Mouse (Mus musculus) T-helper 1 cell (primary cell): ENCODE data around the gene Snapin.

Experiments used
- in situ Hi-C: fragments of 300-600 bp; cut with MboI, MseI; formaldehyde crosslinking; loops from one replicate; pipeline ENCODE4 v1.15.1; 2025; ENCODE audit warnings: high pct_unique_total_duplicates

Gene Snapin

DNA sequence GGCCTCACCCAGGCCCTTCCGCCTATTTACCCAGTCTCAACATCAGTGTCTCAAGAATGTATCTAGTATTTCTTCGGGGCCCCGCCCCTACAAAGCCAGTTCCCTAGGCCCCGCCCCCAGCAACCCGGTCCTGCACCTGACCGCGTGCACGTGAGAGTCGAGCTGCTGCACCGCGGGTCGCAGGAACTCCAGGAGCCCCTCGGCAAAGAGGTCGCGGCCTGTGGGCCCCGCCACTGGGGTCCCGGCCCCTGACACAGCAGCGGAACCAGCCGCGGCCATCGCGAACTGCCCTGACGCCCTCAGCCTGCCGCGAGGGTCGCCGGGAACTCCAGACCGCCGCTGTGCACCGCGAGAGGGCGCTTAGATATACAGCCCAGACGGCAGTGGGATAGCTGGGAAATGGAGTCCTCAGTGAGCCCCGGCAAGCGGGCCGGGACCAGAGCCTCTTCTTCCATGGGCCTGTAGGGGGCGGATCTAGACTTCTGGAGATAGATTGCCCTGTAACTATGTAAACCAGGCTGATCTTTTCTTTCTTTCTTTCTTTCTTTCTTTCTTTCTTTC, at the start of gene Snapin:
Snapin (minus strand) TSS at position 338 of the 561 bp plus-strand sequence.
- in situ Hi-C loops, result loop anchor here (5.0 kb wide), 1 partner anchor 478 kb away; no protein-coding TSS in a partner anchor

DNA sequence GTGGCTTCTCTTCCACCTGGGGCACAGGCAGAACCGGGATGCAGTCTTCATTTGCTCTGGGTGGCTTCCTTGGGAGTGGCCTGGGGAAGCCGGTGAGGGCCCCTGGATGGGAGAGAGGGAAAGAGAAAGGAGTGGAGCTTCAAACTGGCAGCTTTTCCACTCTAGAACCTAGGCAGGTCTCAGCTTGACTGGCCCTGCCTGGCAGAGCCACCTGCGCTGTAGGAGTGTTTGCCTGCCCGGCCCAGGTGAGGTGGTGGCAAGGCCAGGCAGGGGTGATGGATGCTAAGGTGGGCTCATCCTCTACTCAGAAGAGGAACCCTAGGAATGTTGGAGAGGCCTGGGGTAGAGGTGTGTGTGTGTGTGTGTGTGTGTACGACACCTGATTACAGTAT, 47.1 kb upstream of the Snapin start:
- in situ Hi-C loops, result no loop called here

DNA sequence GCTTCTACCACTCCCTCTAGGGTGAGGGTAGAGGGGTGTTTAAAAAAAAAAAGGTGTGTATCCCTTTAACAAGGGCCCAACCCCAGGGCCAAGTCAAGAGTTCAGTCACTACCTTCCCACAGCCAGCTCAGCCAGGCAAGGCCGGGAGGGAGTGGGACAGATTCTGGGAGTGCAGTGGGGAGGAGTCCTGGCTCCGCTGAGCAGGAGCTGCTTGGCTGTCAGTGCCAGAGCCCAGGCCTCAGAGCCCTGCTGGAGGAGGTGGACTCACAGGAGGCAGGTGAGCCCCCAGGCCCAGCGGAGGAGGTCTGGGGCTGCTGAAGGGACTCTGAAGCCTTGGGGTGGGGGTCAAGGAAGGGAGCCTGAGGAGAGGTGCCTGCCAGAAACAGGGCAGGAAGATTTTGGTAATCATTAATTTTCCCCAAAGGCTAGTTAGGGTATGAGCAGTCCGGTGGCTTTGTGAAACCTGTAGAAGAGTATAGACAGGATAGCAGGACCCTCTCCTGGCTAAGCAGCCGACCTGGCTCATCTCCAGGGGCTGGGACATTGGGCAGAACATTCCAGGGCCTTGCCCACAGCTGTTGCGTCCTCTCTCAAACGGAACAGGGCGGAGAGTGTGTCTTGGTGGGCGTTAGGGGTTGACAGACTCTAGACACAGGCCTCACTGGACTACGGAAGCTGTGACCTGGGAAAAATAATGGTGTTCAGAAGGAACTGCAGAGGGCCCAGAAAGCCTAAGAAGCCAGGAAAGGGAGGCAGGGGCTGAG, 46.5 kb upstream of the Snapin start, which contains the start of gene S100a16:
S100a16 (plus strand) TSS at position 114 of the 764 bp plus-strand sequence.
- in situ Hi-C loops, result no loop called here

DNA sequence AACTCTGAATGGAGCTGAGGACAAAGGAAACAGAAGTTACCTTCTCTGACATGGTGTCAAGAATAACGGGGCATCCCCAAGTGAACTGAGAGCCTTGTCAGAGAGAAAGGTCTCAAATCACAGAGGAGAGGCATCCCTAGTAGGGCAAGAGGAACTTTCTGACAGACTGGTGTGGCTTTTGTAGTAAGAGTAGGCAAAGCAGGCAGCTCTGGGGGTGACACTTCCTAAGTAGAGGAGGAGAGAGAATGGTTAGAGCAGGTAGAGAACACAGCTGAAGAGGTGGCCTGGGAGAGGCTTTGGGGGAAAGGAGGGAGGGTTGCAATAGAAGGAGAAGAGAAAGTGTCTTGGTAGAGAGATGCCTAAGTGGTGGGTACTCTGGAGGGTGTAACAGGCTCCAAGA, 44.6 kb upstream of the Snapin start:
- in situ Hi-C loops, result no loop called here

DNA sequence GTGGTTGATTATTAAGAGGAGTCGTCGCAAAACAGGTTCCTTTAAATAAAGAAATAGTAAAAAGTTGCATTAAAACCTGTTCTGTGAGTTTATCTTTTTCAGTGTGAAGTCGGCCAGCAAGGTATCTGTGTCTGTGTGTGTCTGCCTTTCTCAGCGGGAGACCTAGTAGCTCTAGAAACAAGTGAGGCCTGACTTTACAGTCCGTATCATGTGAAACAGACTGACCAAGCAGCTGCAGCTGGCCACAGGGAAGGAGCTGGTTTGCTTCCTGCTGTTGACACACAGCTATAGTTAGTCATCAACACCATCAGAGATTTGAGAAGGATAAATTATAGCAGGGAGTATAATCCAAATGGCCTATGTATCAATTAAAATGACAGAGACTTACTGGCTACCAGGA, 40.9 kb upstream of the Snapin start:
- in situ Hi-C loops, result no loop called here

DNA sequence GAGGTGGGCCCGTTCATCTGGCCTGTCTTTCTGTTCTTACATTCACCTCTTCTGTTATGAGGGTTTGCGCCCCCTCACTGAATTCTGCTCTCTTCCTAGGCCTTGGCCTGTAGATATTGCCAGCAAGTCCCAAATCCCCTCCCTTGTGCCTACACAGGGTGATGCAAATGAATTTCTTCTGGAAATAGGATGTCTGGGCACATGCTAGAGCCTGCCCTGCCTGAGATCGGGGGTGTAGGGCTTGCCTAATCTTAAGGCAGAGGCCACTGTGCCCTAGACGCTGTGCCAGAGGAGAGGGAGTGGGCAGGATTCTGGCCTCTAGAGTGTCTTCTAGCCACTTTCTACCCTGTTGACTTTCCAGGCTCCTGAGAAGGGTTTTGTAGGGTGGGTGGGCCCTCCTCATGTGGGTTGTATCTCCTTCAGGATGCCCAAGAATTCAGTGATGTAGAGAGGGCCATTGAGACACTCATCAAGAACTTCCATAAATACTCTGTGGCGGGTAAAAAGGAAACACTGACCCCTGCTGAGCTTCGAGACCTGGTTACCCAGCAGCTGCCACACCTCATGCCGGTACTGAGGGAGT, 36.5 kb upstream of the Snapin start:
- in situ Hi-C loops, result no loop called here

DNA sequence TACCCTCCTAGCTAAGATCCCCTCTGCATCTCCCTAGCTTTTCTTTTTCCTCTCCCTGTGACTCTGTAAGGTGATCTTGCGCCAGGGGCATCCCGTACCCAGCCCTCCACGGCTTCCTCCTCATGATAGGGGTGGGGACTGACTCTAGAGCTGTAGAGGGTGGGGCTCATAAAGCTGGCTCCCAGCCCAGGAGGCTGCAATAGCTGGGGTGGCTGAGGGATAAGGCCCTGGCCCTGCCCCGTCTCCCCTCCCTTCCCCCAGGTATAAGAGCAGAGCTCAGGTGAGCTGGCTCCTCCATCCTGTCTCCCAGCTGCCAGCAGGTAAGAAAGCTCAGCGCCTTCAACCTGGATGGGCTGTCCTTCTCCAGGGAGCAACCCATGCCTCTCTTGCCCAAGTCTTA, 35.7 kb upstream of the Snapin start, which contains the start of gene S100a14:
S100a14 (plus strand) TSS at position 277 of the 400 bp plus-strand sequence.
- in situ Hi-C loops, result no loop called here

DNA sequence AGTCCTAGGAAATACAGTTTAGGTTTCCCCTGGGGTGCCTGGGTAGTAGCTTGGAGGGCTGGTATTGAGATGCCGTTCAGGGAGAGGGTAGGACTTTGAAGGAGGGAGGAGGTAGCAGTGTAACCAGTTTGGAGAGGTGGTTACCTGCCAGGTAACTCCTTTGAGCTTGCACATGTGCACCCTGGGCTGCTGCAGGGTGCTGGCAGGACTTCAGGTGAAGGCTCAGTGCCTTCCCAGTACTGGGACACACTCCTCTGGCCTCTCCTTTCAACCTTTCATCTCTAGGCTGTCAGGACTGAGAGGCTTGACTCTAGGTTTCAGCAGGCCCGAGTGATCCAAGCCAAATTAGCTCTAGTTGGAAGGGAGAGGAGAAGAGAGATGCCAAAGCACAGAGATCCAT, 35.2 kb upstream of the Snapin start:
- in situ Hi-C loops, result no loop called here

DNA sequence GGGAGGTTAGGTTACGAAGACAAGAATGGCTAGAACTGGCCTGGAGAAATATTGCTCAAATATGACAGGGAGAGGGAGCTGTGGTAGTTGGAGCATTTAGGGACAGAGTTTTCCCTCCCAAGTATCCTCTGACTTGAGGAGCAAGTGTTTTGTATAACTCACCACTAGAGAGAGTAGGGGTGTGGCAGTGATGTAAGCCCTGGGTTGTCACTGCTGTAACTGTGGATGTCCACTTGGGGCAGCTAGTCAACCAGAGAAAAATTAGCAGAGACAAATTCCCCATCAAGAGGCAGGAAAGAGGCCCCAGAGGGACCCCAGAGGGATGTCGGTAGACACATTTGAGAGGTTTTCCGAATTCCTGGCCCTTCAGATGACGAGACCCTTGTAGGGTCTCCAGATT, 34.6 kb upstream of the Snapin start:
- in situ Hi-C loops, result no loop called here

DNA sequence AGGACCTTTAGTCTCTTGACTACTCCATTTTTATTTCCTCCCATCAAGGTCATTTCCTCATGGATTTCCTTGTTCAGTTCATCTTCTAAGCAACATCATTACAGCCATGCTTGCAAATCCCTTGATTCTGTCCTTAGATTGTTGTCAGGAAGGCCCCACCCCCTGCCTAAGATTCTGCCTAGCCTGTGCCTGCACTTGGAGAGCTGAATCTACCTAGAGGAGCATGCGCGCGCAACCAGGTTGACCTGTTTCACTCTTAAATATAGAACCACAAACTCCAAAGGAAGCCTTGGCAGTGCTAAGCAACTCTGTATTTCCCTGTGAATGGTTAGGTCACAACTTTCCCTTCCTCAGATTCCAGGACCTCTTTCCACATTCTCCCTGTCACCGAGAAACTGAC, 26.9 kb upstream of the Snapin start:
- in situ Hi-C loops, result loop anchor here (5.0 kb wide), 1 partner anchor 65 kb away; no protein-coding TSS in a partner anchor

DNA sequence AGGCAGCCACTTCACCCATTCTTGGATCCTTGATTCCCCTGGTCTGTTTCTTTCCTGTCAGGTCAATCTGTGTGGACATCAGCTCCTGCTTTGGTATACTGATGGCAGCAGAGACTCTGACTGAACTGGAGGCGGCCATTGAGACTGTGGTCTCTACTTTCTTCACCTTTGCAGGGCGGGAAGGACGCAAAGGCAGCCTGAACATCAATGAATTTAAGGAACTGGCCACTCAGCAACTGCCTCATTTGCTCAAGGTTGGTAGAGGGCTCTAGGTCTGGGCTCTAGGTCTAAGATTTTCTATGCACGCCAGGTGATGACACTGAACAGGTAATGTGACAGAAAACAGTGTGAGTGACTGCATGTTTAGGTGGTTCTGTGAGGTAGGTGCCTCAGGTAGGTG, 25.0 kb upstream of the Snapin start:
- in situ Hi-C loops, result loop anchor here (5.0 kb wide), 1 partner anchor 67 kb away; no protein-coding TSS in a partner anchor

DNA sequence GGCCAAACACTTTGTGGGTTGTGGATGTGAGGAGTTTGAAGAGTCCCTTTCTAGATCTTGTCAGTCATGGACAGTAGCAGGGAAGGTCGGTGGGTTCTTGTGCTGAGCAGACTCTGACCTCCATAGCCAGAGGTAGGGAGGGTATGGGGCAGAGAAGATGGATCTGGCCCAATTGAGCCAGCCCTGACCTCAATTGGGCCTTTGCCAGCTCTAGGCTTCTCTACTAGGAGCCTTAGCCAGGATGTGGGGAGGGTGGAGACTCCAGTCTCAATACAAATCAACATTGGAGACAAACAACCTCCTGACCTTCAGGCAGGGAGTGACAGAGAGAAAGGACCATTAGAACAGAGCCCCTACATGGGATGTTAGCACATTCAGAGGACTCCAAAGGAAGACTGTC, 24.4 kb upstream of the Snapin start:
- in situ Hi-C loops, result loop anchor here (5.0 kb wide), 1 partner anchor 67 kb away; no protein-coding TSS in a partner anchor

DNA sequence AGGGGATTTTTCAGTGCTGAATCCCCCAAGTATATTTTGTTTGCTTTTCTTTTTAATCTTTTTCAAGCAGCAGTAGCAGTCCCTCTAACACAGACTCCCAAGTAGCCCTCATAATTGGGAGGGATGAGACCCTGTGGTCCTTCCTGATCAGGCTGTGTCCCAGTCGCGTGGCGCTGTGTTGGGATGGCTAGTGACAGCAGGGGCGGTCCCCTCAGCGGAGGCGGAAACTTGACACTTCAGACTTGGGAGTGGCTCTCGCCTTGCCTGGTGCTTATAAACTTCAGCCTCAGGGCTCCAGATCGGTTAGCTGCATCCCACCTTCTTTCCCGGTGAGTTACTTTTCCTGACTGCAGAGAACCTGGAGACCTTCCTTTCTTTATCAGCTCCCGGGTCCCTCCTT, 23.9 kb upstream of the Snapin start:
- in situ Hi-C loops, result loop anchor here (5.0 kb wide), 1 partner anchor 68 kb away; no protein-coding TSS in a partner anchor

DNA sequence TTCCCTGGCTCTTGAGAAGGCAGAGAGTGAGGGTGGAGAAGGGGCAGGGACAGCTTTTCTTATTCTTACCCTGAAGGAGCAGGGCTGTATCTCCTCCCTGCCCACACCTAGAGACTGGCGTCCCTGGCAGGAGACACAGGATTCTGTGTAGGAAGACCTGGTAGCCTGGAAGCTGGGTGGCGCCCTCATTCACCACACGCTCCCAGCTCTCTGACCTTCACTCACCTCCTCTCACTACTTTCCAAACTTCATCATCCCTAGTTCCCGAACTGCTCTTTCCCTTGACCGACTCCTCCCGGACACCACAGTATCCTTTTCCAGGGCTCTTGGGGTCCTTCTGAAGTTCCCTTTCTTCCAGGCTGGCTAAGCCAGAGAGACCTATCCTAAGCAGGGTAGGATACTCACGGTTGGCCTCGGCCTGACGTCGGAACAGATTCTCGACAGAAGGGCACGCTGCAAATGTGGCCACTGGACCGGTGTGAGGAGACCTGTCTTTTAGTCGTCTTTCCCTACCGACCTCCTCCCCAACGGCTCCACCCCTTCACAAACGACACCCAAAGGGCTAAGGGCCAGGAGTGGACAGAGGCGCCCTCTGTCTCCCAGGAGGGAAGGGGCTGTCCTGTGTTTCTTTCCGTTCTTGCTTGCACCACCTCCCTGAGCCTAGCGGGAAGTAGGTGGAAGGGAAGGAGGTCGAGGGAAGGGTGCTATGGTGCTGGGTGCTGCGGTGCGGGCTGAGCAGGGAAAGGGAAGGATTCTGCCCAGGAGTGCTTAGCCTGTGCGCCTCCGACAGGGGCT, 23.2 kb upstream of the Snapin start, which contains the start of the genes S100a1 and S100a13:
S100a1 (minus strand) TSS at position 597 of the 795 bp plus-strand sequence.
S100a13 (plus strand) TSS at position 640 of the 795 bp plus-strand sequence.
- in situ Hi-C loops, result no loop called here

DNA sequence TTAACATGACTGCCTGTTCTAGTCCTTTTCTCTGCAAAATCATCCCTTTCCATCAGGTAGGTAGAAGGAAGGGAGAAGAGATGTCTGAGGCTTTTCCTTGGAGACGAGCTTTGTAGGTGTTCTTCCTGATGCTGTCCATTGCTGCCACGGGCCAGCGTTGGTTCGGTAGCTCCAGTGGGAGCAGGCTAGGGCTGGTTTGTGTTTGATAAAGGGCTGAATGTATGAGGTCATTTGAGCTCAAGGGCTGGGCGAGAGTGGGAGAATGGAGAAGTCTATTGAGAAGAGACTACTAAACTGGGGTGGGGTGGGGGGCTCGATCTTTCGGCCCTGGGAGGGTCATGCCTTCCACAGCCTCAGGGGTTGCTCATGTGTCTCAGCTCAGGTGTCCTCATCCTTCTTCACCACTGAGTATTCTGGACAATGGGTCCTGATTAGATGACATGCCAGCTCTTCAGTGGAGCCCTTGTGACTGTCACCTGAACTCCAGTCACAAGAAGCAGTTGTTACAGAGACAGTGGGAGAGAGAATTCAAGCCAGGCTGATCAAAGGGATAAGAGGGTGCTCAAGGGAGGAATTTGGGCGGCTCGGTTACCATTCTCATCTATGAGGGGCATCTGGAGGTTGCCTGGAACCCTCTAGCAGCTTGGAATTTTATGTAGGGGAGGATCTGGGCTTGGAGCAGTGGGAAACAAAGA, 22.3 kb upstream of the Snapin start:
- in situ Hi-C loops, result no loop called here

DNA sequence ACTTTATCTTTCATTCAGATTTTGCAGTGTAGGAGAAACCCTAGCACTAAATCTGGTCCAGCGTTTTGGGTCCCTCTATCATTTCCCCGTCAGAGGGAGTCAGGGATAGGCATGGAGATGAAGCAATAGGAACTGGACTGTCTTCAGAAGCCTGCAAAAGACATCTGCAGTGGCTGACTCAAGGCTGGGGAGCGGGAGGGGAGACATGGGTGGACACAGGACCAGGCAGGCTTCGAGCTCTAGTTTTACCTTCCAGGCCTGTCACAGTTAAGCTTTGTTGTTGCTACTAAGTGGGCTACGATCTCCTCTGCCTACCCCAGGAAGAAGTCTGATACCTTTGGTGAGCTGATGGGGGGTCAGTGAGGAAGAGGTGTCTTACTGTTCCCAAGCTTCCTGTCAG, 21.4 kb upstream of the Snapin start:
- in situ Hi-C loops, result no loop called here

DNA sequence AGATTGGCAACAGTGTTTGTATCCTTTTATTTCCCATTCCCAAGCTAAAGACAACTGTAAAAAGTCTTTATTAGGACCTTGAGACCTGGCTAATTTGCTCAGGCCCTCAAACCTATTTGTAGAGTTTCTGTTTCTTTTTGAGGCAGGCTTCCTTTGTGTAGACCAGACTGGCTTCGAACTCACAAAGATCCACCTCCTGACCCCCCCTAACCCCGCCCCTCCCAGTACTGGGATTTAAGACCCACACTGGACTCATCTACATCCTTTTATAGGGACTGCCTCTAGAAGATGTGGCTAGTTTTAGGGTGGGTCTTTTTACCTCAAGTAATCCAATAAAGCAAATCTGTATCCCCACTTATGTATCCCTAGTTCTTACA, 18.9 kb upstream of the Snapin start:
- in situ Hi-C loops, result no loop called here

DNA sequence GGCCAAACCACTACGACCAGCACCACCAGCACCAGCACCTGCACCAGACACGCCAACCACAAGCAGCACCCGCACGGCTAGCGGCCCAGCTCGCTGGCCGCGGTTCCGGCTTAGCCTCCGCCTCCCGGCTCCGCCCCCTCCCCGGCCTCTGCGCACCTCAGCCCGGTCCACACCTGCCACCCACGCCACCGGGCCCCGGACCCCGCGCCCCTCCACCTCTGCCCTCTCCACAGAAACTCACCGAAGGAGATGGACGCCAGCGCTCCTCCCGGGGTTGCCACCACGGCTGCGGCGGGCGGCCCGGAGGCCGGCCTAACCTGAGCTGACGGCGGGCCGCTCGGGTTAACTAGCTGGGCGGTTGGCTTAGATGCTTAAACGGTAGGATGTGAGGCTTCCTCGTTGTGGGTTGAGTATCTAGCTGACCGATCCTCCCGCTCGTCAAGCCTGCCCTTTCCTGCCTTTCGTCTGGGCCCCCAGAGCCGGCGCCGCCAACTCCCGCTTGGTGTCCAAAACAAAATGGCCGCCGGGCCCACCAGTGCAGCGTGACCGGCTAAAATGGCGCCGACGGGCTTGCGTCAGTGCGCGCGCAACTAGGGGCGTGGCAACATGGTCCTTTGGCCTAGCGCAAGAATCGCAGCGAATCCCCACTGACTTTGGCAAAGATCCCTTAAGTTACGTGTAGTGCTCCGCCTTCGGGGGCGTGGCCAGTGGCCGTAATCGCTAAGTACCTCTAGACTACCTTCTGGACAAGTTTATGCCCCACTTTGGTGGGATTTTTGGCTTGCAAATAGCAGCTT, 18.3 kb upstream of the Snapin start, which contains the start of gene Chtop:
Chtop (minus strand) TSS at position 549 of the 797 bp plus-strand sequence.
- in situ Hi-C loops, result no loop called here

DNA sequence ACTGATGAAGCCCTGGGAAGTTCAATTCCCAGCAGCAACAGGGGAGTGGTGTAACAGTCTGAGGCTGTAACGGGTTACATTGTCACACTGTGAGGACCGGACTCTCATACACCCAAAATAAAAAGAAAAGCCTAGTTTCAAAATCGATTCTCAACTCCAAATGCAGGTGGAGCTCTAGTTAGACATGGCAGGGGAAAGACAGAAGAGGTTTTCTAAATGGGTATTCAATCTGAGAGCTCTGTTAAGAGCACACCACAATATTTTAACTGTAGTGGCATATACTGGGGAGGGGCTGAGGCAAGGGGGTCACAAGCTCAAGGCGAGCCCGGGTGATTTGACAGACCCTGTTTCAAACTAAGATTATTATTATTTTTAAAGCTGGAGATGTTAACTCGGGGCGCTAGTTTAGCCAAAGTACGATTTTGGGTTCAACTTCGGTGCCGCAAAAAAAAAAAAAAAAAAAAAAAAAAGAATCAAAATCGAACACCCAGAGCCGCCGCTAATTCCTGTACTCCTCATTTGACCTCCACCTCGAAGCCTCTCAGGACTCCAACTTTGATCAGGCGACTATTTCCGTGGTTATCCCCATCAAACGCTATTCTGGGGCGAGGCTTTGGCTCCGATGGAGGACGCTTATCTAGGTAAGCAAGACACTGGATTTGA, 17.6 kb upstream of the Snapin start:
- in situ Hi-C loops, result no loop called here

DNA sequence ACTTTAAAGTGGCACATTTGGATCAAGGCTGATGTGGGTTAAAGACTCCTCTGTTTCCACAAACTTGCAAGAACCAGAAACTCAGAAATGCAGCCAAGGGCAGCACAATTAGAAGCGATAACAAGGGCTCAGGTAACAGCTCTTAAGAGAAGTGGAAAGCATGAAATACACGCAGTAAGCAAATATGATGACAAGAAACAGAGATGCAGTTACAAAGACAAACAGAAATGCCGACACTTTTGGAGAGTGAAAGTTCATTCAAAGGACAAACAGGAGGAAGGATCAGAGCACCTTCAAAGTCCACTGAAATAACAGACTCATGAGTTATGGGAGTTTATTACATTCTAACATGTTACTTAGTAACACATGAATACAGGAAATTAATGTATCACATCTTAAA, 15.5 kb upstream of the Snapin start:
- in situ Hi-C loops, result no loop called here
